Mouse (Mus musculus) bone marrow, adult 2 months (tissue): ENCODE measurements around the gene Onecut1.

ENCODE experiments used
- CTCF ChIP-seq: fragments of 200-500 bp; IDR thresholded peaks from 2 replicates; pipeline ENCODE4 v1.5.1; 2011; ENCODE audit warnings: low read length, control low read depth; ENCODE audit not compliant: control insufficient read depth, insufficient read depth
- POLR2A ChIP-seq: fragments of 200-500 bp; IDR thresholded peaks from 2 replicates; pipeline ENCODE4 v1.6.1; 2011; ENCODE audit warnings: low read depth, mild to moderate bottlenecking, control low read depth, low read length, borderline replicate concordance; ENCODE audit not compliant: control insufficient read depth

- no peak for TF ChIP-seq CTCF
- no peak for TF ChIP-seq POLR2A
These were observed 51.1 kb downstream of the Onecut1 start for GRCm38 (mm10) chr9:74912619-74913376.
